In genomic region chr4:40351090-40351489, GRCm38 (mm10) we compare ENCODE assay signal across 20 mouse cellular contexts.
DNase-seq lines count a peak whose midpoint lies in the region; ATAC-seq and TF ChIP-seq lines count a peak whose summit lies in the region.
"Had no signal": no experiment of that assay in that cellular context is flagged by ENCODE, and none has a peak within 500 bp of the region (broad histone marks: within the 10 kb centered on the region; RNA-seq: fewer than 3 reads in every experiment).

No protein-coding gene starts in this region.

- H3K4me1 ChIP-seq in intestine, embryonic 14.5 days (replicated peaks; ENCODE audit: control insufficient read depth, insufficient read depth, low read length): no peaks in the 10 kb centered on the region
- no peaks in the 10 kb centered on the region for H3K4me1 ChIP-seq in intestine, embryonic 15.5 days (replicated peaks)
- peaks cover 10% of the 10 kb centered on the region for H3K4me1 ChIP-seq in cortical plate, adult 2 months (ENCODE audit: control insufficient read depth, insufficient read depth, low read length)
- H3K4me1 ChIP-seq: forebrain, embryonic 10.5 days; forebrain, embryonic 12.5 days had no signal

- peak; percentile 43 for DNase-seq in intestine, embryonic 14.5 days (ENCODE audit: low spot score)
- peak; percentile 59 for DNase-seq in brain, adult 2 months (ENCODE audit: low read depth, low spot score)
- no peak for DNase-seq in lung, postnatal 25 days (ENCODE audit: low spot score)
- DNase-seq: adrenal gland, adult 2 months; adrenal gland, postnatal 10 days; adrenal gland, postnatal 25 days; cerebellum, adult 11-12 months; cerebellum, adult 2 months; cerebellum, adult 9-10 months; cerebellum, postnatal 25 days; embryo, embryonic 11 days had no signal

- WGBS in intestine, embryonic 14.5 days: 78% methylated on average over 4 of the region's 4 CpGs
- 81% methylated on average over 4 of the region's 4 CpGs for WGBS in intestine, embryonic 15.5 days

- H3K4me3 ChIP-seq in intestine, embryonic 14.5 days (ENCODE audit: low read depth, low read length): no peak overlapping the region
- H3K4me3 ChIP-seq in intestine, embryonic 15.5 days (replicated peaks): no peak overlapping the region
- H3K4me3 ChIP-seq in cortical plate, adult 2 months (ENCODE audit: insufficient read depth, low read length): no peak overlapping the region
- H3K4me3 ChIP-seq: embryonic facial prominence, embryonic 13.5 days; embryonic facial prominence, embryonic 15.5 days; erythroblast, embryonic 14.5 days; forebrain, embryonic 10.5 days; forebrain, embryonic 12.5 days had no signal

- ATAC-seq in intestine, embryonic 14.5 days (replicated peaks; ENCODE audit: low FRiP score, low TSS enrichment, low read depth): no peak
- no peak for ATAC-seq in intestine, embryonic 15.5 days
- ATAC-seq: forebrain, embryonic 14.5 days; forebrain, embryonic 16.5 days had no signal

- H3K27ac ChIP-seq in intestine, embryonic 14.5 days (ENCODE audit: low read depth): no peak overlapping the region
- no peak overlapping the region for H3K27ac ChIP-seq in intestine, embryonic 15.5 days
- H3K27ac ChIP-seq in cortical plate, adult 2 months (ENCODE audit: insufficient read depth, low read length): 0 out of 2 replicates have a peak overlapping the region, but pooled peaks have one; percentile 59
- H3K27ac ChIP-seq: embryonic facial prominence, embryonic 13.5 days; embryonic facial prominence, embryonic 15.5 days; forebrain, embryonic 10.5 days; forebrain, embryonic 12.5 days had no signal

- no peak overlapping the region for H3K9ac ChIP-seq in intestine, embryonic 14.5 days (ENCODE audit: low read length)
- no peak overlapping the region for H3K9ac ChIP-seq in intestine, embryonic 15.5 days
- H3K9ac ChIP-seq: embryonic facial prominence, embryonic 13.5 days; embryonic facial prominence, embryonic 15.5 days; forebrain, embryonic 12.5 days had no signal

- no peaks in the 10 kb centered on the region for H3K36me3 ChIP-seq in intestine, embryonic 14.5 days (ENCODE audit: control insufficient read depth, insufficient read depth, low read length)
- no peaks in the 10 kb centered on the region for H3K36me3 ChIP-seq in intestine, embryonic 15.5 days
- H3K36me3 ChIP-seq: embryonic facial prominence, embryonic 13.5 days; embryonic facial prominence, embryonic 15.5 days; forebrain, embryonic 10.5 days; forebrain, embryonic 12.5 days had no signal

- no peaks in the 10 kb centered on the region for H3K27me3 ChIP-seq in intestine, embryonic 14.5 days (replicated peaks; ENCODE audit: control insufficient read depth, insufficient read depth, low read length)
- H3K27me3 ChIP-seq in intestine, embryonic 15.5 days (replicated peaks): no peaks in the 10 kb centered on the region
- H3K27me3 ChIP-seq: embryonic facial prominence, embryonic 15.5 days; forebrain, embryonic 12.5 days had no signal

- H3K9me3 ChIP-seq in intestine, embryonic 14.5 days (ENCODE audit: control insufficient read depth, low read length): no peaks in the 10 kb centered on the region
- H3K9me3 ChIP-seq in intestine, embryonic 15.5 days: no peaks in the 10 kb centered on the region
- H3K9me3 ChIP-seq: embryonic facial prominence, embryonic 13.5 days; embryonic facial prominence, embryonic 15.5 days; forebrain, embryonic 10.5 days; forebrain, embryonic 12.5 days had no signal

- TF ChIP-seq CTCF in cortical plate, adult 2 months (IDR thresholded peaks at IDR 0.05; ENCODE audit: extremely low read depth, insufficient read depth, low read length): no peak

- H3K4me2 ChIP-seq in intestine, embryonic 14.5 days (ENCODE audit: low read length): no peak overlapping the region
- H3K4me2 ChIP-seq in intestine, embryonic 15.5 days (replicated peaks): no peak overlapping the region
- H3K4me2 ChIP-seq: embryonic facial prominence, embryonic 15.5 days; forebrain, embryonic 12.5 days had no signal

- TF ChIP-seq POLR2A in cortical plate, adult 2 months (IDR thresholded peaks at IDR 0.05; ENCODE audit: extremely low read depth, insufficient read depth, low read length): no peak
